Mouse (Mus musculus) forebrain, embryonic 15.5 days (tissue): ENCODE measurements around the gene Mrpl32. TPM values are rescaled to one million over a fixed set of nuclear protein-coding genes. Genes with fewer than 3 reads are reported as not detected.

Source experiments
- polyA plus RNA-seq: library from polyadenylated mRNA; unstranded; fragments of >200 nt; fragmentation: Nextera tagmentation; extraction: Ambion mirVana; gene quantifications from 2 replicates; pipeline ENCODE4 v1.2.1, GENCODE M21; 2015

Gene Mrpl32
- polyA plus RNA-seq, 1 experiment from 2014 or later = 114 TPM

Other genes with a start within 250 kb of the Mrpl32 start
- 42.5 and 46.5 TPM in 2 replicates for gene Hecw1, start 89.9 kb downstream of the Mrpl32 start, polyA plus RNA-seq
- 173 and 187 TPM in 2 replicates for gene Psma2, start 75 bp upstream of the Mrpl32 start, polyA plus RNA-seq
- gene AW209491, start 17.0 kb upstream of the Mrpl32 start, polyA plus RNA-seq = 38.8 and 44.0 TPM in 2 replicates